Mouse (Mus musculus) urinary bladder, postnatal 4 days (tissue): ENCODE results near the gene Tyk2.

Experiments used
- DNase-seq, 2 experiments: peaks; one replicate each; pipeline ENCODE4 v3.0.0; 2021 to 2022; ENCODE audit warnings: low spot score in 2 of 2

The Tyk2 gene

DNA sequence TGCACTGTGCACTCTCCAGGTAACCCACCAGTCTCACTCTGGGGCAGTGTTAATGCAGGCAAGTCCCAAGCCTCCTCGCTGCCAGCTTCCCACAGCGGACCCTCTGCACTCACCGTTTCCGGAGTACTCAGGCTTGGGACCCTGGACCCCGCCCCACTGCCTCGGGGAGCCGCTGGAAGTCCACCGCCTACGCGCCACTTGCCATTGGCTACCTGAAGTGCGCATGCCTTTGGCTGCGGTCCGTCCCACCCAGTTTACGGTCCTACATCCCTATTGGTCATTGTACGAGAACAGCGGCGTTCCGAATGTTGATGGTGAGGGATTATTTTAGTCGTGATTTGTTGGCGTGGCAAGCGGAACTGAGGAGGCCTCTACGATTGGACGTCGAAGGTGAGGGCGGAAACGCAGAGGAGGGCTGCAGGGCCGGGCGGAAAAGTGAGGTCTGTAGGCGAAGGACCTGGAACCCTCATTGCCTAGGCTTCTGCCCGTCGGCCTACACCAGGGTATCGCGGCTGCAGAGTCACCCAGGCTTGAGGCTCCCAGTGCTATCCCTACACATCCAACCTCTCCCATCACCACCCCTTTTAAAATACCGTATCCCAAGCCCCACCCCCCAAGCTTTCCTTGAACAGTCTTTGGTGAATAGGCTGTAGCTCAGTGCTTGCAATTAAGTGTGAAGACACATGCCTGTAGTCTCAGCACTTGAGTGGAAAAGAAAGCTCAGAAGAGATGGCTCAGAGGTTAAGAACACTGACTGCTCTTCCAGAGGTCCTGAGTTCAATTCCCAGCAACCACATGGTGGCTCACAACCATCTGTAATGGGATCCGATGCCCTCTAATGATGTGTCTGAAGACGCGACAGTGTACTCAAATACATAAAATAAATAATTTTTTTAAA lies at the start of gene Tyk2:
TSS of gene Tyk2 (minus strand) at position 185 of the 898 bp plus-strand sequence.
- DNase-seq: peak; percentile 88

DNA sequence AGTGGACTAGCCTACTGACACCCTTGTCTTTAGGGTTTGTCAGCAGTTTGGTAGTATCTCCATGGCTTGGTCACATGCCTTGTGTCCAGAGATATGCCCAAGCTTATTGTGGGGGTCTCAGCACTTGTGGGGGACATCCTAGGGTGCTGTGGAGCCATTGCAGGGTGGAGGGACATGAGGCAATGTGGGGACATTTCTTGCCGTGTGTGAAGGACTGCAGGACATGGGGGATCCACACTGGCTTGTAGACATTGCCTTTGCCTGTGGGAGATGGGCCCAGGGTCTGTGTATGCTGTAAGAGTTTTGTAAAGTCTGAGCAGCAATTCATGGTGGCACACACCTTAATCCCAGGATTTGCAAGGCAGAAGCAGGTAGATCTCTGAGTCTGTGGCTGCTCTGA lies 49.8 kb upstream of the Tyk2 start:
- DNase-seq: no peak

DNA sequence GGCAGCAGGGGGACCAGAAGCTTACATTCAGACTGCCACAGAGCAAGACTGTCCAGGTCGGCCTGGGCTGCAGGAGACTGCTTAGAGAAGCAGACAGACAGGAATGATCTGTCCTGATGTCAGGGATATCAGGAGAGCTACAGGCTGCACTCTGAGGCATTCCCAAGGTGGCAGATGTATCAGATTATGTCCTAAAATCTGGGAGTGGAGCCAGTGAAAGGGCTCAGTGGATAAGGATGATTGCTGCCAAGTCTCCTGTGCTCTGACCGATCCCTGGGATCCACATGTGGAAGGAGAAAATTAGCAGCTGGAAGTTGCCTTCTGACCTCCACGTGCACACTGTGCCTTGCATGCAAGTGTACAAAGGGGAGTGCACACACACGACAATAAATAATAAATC lies 49.4 kb upstream of the Tyk2 start:
- no peak for DNase-seq

DNA sequence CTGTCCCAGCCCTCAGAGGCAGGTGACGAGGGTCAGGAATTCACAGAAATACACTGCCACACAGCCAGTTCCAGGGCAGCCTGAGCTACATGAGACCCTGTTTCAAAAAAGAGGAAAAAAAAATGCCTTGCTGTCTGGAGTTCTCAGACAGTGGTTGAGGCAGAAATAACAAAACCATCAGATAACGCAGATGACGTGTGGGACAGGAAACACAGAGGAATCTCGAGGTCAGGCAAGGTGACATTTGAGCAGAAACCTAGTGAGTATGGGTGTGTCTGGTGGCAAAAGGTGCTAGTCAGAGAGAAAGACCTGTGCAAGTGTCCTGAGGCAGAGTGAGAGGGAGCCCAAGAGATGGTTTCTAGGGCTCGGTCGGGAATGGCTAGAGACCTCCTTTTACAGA lies 41.3 kb upstream of the Tyk2 start:
- DNase-seq: no peak

DNA sequence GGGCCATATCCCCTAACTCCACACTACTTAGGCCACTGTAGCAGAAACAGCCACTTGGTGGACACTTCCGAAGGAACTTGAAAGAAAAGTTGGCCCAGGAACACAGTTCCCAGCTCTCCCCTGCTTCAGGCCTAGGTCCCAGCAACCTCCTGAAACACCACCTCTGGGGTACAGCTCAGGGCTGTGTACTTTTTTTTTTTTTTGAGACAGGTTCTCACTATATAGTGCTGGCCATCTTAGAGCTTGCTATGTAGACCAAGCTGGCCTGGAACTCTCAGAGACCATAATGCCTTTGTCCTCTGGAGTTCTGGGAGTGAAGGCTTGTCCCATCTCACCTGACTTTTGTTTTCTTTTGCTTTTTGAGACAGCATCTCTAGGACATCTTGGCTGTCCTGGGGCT lies 38.1 kb upstream of the Tyk2 start:
- no peak for DNase-seq

DNA sequence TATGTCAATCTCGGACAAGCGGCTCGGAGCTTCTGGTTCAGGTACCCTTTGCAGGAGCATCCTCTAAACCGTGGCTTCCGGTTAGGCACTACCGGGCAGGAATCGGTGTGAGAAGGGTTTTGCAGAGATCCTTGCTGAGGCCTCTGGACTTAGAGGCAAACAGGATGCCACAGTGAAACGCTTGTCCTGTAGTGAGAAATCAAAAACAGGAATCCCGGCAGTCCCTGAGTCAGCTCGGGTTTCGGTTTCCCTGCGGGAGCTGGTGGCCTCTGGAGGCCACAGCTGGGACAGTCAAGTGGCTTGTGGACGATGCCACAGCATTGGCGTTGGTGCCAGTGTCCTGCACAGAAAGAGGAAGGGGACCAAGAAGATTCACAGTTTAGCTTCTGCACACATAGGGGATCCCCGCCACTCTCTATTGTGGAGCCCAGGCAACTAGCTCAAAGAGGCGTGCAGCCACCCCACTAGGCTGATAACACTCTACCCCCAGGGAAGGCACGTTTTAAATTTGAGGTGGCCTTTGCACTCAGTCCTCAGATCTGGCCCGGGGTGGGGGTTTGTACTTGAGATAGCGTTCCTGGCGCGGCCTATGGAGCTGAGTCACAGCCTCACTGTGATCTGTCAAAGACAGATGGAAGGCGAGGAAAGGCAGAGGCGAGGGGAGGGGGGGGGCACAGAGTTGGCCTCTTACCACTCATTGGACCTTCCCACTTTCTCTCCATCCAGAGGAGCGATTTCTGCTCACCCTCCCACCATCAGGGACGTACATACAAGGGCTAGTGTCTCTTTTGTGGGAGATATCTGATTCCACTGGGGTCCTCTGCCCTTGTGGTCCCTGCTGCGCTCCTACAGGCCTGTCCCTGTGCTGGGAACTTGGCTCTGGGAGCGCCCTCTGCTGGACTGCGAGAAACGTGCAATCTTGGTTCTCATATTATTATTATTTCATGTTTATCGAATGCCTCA lies 37.4 kb upstream of the Tyk2 start:
- peak; percentile 56 to 72 for DNase-seq

DNA sequence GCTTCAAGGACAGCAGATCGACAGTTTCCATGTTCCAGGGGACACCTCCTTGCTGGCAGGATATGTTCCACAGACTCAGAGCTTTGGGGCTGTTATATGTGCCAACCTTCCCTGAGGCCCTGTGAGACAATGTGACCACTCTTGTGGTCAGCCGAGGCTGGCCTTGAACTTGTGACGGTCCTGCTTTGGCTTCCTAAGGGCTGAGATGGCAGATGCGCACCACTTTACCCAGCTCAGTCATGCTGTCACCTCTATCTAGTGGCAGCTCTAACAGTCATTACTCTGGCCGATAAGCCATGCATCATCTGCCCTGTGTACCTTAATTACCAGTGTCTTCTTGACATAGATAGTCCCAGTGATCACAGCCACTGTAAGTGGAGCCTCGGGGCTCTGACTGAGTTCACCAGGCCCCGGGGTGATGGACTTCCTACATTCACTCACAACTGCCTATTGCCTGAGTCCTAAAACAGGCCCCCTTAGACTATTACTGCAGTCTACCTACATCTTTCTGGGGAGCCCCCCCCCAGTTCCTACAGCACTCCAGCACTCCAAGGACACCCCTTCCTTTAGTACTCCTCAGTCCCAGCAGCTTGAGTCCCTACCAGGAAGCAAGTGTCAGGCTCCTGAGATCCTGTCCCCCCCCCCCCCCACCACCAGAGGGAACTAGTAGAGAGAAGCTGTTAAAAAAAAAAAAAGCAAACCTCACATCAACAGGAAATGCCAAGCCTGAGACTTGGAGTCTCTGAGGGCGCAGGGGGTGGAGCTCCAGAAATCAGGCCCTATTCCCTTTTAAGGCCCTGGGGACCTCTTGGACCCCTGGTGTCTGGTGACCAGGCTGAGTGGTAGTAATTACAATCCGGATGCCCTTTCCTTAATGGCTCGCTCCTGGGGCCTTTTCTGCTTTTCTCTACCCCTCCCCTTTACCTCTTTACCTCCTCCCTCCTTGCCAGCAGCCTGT lies 36.4 kb upstream of the Tyk2 start:
- no peak for DNase-seq

DNA sequence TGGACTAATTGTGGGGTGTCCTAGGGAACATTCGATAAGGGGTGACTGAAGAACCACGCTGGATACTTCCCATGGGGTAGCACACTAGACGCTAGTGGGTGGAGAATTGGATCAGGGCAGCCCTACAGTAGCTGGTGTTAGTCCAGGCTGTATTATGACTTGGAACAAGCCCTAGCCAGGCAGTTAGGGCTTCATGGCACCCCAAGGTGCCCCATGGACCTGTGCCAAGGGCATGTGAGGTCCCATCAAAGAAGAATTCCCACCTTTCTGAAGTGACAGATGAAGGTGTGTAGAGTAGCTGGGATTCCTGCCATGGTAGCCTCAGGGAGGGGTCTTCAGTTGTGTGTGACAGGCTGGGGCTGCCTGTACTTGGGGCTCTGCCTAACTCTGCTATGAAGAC lies 35.5 kb upstream of the Tyk2 start:
- no peak for DNase-seq

DNA sequence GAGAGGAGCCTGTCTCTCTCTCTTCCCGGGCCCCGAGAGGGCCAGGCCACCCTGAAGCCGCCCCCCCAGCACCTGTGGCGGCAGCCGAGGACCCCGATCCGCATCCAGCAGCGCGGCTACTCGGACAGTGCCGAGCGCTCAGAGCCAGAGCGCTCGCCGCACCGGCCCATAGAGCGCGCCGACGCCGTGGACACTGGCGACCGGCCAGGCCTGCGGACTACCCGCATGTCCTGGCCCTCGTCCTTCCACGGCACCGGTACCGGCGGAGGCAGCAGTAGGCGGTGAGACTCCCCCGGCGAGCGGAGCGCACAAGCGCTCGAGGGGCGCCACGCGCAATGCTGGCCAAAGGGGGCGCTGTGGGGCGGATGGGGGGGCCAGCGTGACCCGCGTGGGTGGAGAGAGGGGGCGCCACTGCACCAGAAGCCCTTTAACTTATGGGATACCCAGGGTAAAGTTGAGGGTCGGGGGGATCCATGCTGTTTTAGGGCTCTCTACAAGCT lies 35.0 kb upstream of the Tyk2 start:
- peak; percentile 33 to 73 for DNase-seq

DNA sequence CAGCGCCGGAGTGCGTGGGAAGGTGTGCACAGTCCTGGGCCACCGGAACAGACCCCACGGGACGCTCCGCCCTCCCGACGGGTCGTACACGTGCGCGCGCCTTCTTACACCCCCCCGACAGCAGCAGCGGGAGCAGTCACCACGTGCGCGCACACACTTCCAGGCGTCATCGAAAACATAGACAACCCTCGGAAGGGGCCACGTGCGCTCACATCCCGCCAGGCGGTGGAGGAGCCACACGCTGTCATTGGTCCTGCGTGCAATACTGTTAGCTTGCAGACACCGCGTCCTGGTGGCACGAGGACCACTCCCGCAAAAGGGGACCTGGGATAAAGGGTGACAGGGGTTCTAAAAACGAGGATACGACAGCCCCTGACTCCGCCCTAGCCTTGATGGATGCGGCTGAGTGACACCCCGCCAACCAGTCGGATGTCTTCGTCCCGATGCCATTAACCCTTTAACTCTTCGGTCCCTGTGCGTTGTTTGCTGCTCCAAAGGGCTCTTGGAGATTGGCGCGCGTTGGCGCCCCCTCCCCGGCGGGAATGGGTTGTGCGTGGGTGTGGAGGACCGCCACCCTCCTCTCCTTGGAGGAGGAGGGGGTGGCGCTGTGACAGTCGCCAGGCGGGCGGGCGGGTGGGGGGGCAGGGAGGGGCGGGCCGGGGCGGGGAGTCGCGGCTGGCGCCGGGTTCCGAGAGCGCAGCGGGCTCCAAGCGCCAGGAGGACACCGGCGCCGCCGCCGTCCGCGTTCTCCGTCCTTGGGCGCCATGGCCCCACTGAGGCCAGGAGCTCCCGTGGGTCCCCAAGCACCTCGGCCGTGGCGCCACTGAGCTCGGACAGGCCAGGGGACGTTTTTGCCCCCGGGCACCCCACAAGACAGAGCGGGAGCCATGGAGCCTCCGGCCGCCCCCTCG lies 34.3 kb upstream of the Tyk2 start, which contains the start of gene Pde4a:
TSS of gene Pde4a (plus strand) at position 674 of the 911 bp plus-strand sequence.
- no peak for DNase-seq

DNA sequence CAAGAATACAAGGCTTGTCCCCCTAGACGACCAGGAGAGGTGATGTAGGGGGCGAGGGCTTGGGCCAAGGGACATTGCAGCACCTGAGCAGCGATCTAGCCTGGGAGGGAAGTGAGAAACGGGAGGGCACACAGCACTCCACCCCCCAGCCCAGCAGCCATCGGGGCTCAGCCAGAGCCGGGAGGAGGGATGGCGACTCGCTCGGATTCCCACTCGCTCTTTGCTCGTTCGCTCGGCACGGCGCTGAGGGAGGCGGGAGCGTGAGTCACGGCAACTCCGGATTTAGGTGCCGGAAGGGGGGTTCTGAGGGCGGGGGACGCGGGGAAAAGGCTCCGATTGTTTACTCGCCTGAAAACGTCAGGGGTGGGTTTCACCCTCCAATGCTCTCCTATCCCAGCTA lies 33.0 kb upstream of the Tyk2 start:
- no peak for DNase-seq

DNA sequence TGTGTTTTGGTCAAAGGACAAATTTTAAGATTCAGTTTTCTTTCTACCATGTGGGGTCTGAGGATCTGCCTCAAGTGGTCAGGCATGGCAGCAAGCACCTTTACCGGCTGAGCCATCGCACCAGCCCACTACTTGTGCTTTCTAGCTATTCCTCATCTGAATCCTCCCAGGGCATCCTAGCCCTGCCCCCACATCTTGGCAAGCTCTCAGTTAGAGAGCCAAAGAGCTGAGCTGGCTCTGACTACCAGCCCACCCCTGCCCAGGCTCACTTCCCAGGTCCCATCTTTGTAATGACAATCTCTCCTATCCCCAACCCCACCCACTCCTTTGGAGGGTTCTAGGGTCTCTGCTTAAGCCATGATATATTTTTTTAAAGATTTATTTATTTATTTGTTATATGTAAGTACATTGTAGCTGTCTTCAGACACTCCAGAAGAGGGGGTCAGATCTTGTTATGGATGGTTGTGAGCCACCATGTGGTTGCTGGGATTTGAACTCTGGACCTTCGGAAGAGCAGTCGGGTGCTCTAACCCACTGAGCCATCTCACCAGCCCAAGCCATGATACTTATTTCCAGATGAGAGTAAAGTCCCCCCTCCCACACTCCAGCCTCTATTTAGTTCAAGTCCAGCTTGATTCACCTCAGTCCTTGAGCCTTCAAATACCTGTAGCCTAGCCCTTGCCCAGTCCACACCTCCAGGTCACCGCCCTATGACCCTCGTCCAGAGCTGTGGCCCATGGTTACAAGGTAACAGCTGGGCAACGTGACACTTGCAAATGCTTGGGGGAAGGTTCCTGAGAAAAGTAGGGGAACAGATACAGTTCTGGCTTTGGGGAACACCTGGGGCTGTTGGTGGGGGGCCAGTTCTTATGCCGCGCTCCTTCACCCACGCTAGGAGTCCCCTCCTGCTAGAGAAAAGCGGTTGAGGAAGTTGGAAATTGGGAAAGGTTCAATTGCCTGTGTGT lies 32.3 kb upstream of the Tyk2 start:
- DNase-seq: no peak

DNA sequence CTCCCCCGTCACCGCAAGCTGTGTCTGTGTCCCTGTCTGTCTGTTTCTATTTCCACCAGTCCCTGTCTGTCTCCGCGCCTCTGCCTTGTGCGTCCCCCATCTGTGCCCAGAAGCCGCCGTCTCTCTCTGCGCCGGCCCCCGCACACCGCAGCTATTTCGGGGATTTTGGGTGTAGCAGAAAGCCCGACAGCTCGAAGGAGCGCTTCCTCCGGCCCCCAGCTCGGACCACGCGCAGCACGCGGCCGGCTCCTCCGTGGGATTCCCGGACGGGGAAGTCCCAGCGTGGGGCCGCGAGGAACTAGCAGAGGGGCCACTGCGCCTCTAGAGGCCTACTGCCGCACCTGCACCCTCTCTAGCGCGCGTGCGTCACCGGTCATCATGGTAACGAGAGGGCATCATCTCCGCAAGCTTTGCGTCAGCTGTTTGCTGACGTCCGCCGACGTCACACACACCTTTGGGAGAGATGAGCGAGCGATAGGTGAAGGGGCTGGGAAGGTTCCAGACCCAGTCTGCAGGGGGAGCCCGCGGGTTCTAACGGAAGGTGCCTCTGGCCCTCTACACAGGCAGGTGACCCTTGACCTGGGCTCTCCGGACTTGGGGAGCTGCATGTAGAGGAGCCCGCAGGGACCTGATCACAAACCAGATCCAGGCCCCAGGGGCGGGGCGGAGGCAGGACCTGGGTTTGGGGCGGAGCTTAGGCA lies 30.3 kb upstream of the Tyk2 start:
- DNase-seq: peak; percentile 76 to 88

DNA sequence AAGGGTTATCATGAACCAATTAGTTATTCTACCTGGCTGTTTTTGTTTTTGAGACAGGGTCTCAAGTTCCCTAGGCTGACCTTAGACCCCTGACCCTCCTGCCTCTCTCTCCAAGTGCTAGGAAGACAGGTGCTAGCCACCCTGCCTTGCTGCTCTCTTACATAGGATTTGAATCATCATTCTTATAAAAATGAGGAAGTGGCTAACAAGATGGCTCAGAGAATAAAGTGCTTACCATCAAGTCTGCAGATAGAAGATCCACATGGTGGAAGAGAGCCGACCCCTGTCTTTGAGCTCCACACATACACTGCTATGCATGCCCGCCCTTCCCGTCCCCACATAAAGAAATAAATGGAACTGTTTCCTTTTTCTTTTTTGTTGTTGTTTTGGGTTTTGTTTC lies 23.7 kb upstream of the Tyk2 start:
- DNase-seq: no peak

DNA sequence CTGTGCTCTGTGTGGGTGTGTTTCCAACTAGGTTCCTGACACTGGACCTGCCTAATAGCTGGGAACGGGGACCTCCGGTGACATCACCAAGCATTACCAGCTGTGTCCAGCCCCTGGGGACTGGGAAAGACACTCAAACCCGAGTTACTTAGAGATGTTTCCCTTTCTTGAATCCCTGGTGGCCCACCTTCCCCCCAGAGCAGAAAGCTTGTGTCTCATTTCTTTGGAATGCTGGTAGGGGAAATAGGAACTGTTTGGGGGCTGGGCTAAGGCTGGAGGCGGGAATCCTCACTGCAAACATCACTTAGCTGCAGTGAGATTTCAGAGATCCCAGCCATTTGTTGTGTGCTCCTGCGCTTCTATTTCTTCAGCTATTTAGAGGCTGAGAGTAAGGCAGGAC lies 22.8 kb upstream of the Tyk2 start:
- DNase-seq: no peak

DNA sequence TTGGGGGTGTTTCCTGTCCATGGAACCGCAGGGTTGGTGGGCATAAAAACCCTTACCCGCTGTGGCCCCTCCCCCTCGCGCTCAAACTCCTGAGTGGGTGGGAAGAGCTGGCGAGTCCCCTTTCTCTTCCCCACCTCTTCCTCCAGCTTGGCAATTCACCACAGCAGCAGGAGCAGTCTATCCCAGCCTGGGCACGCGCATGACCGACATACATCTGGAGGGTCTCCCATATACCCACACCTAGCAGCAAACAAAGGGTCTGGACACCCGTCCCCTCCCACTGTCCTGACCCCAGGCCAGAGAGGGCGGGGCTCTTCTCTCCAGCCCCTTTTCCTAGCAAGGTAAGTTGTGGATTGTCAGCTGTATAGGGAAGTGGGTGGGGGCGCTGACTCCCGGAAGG lies 22.3 kb upstream of the Tyk2 start:
- no peak for DNase-seq

DNA sequence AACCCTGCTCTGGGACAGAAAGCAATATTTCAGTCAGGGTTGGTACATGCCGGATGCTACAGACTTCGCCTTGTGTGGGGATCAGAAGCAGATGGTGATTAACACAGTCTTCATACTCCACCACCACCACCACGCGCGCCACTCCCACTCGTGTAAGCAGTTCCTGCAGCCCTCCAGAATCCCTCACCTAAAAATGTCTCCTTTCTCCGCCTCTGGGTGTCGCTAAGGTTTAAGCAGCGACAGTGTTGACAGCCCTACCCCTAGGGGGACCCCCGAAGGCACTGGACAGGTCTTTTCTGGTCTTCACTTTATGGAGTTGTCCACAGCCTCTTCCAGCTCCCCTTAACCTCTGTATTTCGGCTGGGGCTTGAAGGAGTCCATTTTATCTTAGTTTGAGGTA lies 21.7 kb upstream of the Tyk2 start:
- peak in 1 of 2 experiments; percentile 47 for DNase-seq
